Mouse (Mus musculus): ENCODE results near the gene Ptprn2. TPM values are rescaled to one million over a fixed set of nuclear protein-coding genes. Genes with fewer than 3 reads are reported as not detected.

Gene Ptprn2
- total RNA-seq, 2 experiments from 2014 or later: not detected

DNA sequence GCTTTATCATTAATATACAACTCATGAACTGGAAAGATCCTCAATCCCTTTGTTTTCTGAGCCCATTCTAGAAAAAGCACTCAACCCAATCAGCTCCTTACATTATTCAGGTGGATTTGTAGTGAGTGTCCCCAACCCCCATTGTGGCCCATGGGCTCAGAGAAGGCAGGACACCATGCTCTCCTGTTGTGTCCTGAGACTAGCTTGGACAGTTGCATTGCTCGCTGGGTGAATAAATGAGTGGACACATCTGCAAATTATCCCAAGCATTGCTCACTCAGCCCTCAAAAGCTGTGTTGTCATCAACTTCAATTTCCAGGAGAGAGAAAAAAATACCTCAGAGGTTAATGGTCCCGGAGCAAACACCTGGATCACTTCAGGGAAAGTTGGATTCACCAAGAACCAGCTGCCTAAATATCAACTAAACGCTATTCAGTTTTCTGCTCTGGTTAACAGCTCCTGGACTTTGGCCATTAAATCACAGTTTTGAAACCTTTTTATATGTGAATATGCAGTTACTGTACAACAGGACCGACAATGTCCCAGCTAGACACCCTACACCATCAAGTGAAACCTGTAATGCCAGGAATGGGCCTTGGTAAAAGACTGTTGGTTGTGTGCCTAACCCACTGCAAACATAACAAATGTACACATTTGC is 376.0 kb downstream of the Ptprn2 start:
- no peak for ATAC-seq (ENCODE audit: poor library complexity, severe bottlenecking)

- no peak for ATAC-seq (ENCODE audit: poor library complexity, severe bottlenecking)
These were observed 377.9 kb downstream of the Ptprn2 start for GRCm38 (mm10) chr12:116863291-116863899.

DNA sequence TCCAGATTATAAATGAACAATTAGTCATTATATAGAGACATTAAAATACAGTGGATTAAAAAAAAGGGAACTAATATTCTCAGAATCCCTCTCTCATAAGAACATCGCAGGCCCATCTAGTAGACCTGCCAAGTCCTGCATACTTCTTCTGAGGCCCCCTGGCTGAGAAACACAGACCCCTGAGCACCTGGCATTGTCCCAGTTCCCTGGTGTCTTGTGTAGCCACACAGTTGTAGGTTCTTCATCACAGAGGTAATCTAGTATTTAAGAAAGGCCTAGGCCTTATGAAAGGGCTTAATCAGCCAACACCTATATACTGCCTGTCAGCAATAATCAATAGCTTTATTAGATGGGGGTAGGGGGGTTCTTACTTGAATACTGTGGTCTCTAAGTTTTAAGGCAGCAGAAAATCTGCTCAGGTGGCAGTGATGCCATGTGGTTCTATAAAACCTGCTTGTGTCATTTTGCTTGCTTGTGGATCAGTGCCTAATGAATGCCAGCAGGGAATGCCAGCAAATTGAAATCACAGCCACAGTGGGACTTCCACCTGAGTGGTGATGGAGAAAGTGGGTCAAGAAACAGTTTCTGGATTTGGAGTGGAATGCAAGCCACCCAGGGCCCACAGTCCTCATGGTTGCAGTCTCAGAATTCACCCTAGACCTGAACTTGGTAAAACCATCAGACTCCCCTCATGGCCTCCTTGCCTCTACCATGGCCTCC is 388.5 kb downstream of the Ptprn2 start:
- ATAC-seq (ENCODE audit: poor library complexity, severe bottlenecking): no peak

DNA sequence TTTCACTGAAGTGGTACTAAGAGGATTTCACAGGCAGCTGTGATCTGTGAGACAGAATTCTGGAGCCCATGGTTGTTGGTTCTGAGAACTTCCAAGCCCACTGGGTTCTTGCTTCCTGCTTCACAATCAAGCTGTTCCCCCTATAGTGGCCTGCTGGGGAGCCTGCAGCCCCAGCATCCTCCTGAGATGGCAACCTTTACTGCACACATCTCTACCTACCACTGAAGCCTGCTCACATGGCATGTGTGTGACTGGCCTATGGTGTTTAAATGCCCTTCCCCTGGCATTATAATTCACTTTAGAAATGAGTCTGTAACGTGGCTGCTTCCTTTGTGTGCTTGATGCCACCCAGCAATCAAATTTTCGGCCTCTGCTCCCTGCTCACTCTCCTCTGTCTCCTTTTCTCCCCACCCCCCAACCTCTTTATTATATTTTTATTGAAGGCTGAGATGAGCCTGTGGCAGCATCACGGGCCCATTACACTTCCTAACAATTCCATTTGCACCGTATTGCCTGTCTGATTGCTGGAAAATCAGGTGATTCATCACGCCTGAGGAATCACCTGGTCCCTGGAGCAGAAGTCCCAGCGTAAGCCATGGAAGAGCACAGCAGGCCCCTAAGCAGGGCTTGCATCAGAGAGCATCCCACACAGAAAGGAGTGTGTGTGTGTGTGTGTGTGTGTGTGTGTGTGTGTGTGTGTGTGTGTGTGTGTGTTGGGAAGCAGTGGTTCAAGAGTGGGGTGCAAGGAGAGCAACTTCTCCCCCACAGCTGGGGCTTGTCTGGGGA is 402.2 kb downstream of the Ptprn2 start:
- no peak for ATAC-seq (ENCODE audit: poor library complexity, severe bottlenecking)

GRCm38 (mm10) chr12:116888856-116889255 is 403.3 kb downstream of the Ptprn2 start:
- ATAC-seq (ENCODE audit: poor library complexity, severe bottlenecking): no peak

- ATAC-seq (ENCODE audit: poor library complexity, severe bottlenecking): no peak
These were observed 407.1 kb downstream of the Ptprn2 start for GRCm38 (mm10) chr12:116892584-116892983.

GRCm38 (mm10) chr12:116896651-116897050 is 411.1 kb downstream of the Ptprn2 start:
- ATAC-seq (ENCODE audit: poor library complexity, severe bottlenecking): no peak

DNA sequence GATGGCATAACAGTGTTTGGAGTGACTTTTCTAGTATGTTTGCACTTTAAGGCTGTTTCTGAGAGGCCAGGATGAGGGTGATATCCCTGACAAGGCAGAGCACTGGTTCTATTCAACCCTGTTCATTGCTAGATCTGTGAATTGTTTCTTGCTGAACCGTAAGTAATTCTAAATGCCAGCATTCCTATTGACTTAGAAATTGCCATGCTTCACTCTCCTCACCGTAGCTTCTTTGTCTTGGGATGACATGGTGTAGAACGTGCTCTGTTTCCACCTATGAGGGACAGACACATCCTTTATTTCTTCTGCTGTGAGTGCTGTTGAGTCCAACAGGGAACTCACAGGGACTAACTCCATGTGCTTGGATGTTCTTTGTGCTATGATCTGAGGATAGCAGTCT is 416.3 kb downstream of the Ptprn2 start:
- no peak for ATAC-seq (ENCODE audit: poor library complexity, severe bottlenecking)

- ATAC-seq (ENCODE audit: poor library complexity, severe bottlenecking): no peak
These were observed 421.9 kb downstream of the Ptprn2 start for GRCm38 (mm10) chr12:116907424-116907823.

- no peak for ATAC-seq (ENCODE audit: poor library complexity, severe bottlenecking)
These were observed 423.1 kb downstream of the Ptprn2 start for GRCm38 (mm10) chr12:116908668-116909067.

GRCm38 (mm10) chr12:116916776-116917175 is 431.3 kb downstream of the Ptprn2 start:
- no peak for ATAC-seq (ENCODE audit: poor library complexity, severe bottlenecking)

- ATAC-seq (ENCODE audit: poor library complexity, severe bottlenecking): no peak
These were observed 433.7 kb downstream of the Ptprn2 start for GRCm38 (mm10) chr12:116919185-116919584.

DNA sequence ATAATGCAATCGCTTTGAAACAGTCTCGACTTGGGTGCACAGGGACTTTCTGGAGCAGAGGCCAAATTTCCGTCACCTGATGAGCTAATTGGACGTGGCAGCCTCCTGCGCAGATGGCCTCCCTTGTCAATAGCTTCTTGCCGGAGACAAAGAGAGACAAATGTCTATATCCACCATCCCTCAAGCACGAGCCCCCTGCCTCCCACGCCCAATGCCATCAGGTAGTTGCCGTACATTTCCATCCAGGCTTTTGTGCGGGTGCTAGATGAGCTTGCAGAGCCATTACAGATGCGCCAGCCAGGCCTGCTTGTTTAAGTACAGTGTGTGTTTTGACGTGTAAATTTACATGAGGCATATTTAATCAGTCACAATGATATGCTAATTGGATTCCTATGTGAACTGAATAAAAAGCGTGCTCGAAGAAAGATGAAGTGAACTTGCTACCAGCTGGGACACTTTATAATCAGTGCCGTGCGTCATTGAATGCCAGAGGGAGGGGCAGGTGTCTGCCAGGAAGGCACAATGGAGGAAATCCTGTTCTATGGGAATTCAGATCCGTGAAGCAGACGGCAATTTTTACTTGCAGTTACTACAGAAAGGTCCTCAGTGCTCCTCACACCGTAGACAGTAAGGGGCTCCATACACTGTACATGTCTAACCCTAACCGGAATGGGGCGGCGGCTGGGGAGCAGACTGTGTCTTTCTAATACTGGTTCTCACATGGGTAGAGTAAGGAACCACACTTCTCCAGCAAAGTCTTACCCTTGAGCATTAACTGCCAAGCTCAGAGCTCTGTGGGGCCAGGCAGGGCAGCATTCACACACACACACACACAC is 434.4 kb downstream of the Ptprn2 start:
- no peak for ATAC-seq (ENCODE audit: poor library complexity, severe bottlenecking)

DNA sequence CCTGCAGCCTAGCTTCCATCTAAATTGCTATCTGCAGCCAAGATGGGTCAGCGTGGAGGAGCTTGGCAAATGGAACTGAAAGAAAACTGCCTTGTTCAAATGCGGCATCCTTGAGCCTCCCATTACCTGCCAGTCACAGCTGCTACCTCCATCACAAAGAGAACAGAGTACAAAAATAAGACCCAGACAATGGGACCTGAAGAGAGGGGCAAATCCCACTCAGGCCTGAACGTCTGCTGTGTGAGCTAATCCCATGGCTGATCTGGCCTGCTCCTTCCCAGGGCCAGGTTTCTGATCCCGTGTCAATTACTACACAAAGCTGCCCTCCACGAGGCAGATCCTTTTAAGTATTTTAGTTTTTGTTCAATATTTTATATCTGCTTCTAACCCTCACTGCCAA is 441.6 kb downstream of the Ptprn2 start:
- ATAC-seq (ENCODE audit: poor library complexity, severe bottlenecking): no peak

DNA sequence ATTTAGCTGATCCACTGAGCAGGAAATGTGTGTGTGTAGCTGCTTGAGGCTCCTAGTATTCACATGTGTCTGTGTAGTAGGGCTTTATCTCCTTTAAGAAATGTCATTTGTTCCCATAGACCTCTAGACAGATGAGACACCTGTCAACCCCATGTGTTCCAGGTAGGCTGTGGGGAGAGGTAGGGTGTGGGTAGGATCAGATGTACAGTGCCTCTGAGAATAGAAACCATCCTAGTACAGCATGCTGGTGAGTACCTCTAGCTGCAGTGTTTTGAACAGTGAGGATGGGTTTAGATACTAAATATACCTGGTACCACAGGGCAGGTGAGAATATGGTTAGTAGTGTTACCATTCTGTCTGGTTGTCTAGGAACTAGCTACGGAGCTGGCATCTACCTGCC is 442.0 kb downstream of the Ptprn2 start:
- ATAC-seq (ENCODE audit: poor library complexity, severe bottlenecking): no peak

- no peak for ATAC-seq (ENCODE audit: poor library complexity, severe bottlenecking)
These were observed 452.8 kb downstream of the Ptprn2 start for GRCm38 (mm10) chr12:116938158-116938854.

GRCm38 (mm10) chr12:116943883-116944282 is 458.4 kb downstream of the Ptprn2 start:
- no peak for ATAC-seq (ENCODE audit: poor library complexity, severe bottlenecking)

DNA sequence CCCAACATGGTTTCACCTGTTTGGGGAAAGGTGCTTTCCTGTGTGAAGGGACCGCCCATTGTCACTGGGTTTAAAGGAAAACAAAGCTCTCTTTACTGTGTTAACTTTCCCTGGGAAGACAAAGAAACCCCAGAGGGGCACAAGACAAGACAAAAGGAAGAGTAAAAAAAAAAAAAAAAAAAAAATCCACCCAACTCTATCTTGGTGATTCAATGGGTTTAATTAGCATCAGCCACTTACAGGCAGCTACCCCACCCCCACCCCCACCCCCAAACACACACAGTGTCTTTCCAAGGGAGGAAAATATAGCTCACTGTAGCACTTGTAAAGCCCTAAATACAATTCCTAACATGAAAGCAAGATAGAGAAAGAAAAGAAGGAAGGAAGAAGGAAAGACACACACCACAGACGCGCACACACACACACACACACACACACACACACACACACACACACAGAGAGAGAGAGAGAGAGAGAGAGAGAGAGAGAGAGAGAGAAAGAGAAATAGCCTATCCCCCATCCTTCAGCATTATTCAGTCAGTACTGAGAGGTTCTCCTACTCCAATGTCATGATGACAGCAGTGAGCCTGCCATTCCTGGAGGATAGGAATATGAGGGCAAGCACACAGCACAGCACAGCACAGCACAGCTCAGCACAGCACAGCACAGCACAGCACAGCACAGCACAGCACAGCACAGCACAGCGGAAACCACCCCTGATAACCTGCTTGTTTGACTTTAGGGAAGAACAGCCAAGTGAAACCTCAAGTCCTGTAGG is 462.8 kb downstream of the Ptprn2 start:
- ATAC-seq (ENCODE audit: poor library complexity, severe bottlenecking): no peak

GRCm38 (mm10) chr12:116949726-116950125 is 464.2 kb downstream of the Ptprn2 start:
- ATAC-seq (ENCODE audit: poor library complexity, severe bottlenecking): no peak

All from megakaryocyte, adult 5-6 weeks (primary cell).